Mouse (Mus musculus) lung, adult 2 months (tissue): ENCODE results near the gene Elf1. TPM values are rescaled to one million over a fixed set of nuclear protein-coding genes. Genes with fewer than 3 reads are reported as not detected.
"Not testable (repeated sequence)": the region's sequence is repeated elsewhere in the genome, so short reads cannot be mapped to it uniquely, and the experiment has no call there.

Source experiments
- DNase-seq: peaks from one replicate; pipeline ENCODE4 v3.0.0; 2022
- H3K4me1 ChIP-seq: fragments of 200-500 bp; 2 replicates; pipeline ENCODE4 v1.6.1; 2011; ENCODE audit warnings: low read length; ENCODE audit not compliant: control insufficient read depth, insufficient read depth
- H3K4me3 ChIP-seq: fragments of 200-500 bp; replicated peaks from 2 replicates; pipeline ENCODE3; 2011; ENCODE audit warnings: low read depth, mild to moderate bottlenecking, control low read depth, low read length; ENCODE audit errors: extremely low read depth
- CTCF ChIP-seq: fragments of 200-500 bp; IDR thresholded peaks from 2 replicates; pipeline ENCODE4 v1.5.1; 2011; ENCODE audit warnings: mild to moderate bottlenecking, low read length, control low read depth; ENCODE audit not compliant: insufficient read depth
- POLR2A ChIP-seq: fragments of 200-500 bp; IDR thresholded peaks from 2 replicates; pipeline ENCODE4 v1.6.1; 2011; ENCODE audit warnings: low read depth, mild to moderate bottlenecking, control low read depth, low read length, borderline replicate concordance; ENCODE audit errors: extremely low read depth
- WGBS: fragments of 180-500 bp; shearing (Covaris S2); methylation state at CpG from one replicate; pipeline ENCODE4 v1.1.7; 2018; 5-methylcytosine and 5-hydroxymethylcytosine counted together
- polyA plus RNA-seq: library from polyadenylated mRNA; depleted of rRNA; stranded (reverse); fragments of >200 nt; gene quantifications from 2 replicates; pipeline ENCODE4 v1.2.3, GENCODE M21; 2012; rRNA removed

Elf1 gene
- polyA plus RNA-seq = 16.9 and 20.9 TPM in 2 replicates

- peak; percentile 99 for DNase-seq
- WGBS = 1% methylated on average over 93 of the region's 96 CpGs
- Histone ChIP-seq H3K4me3 (peak within 1 kb of the TSS; percentile 91), H3K4me1 (peaks cover 10% of the 10 kb centered on the region)
- TF ChIP-seq POLR2A (peak; percentile 91), CTCF (no peak)
Observed at GRCm38 (mm10) chr14:79480624-79481338, at the start of gene Elf1. Gene Elf1 (plus strand): TSS chr14:79481194.

DNA sequence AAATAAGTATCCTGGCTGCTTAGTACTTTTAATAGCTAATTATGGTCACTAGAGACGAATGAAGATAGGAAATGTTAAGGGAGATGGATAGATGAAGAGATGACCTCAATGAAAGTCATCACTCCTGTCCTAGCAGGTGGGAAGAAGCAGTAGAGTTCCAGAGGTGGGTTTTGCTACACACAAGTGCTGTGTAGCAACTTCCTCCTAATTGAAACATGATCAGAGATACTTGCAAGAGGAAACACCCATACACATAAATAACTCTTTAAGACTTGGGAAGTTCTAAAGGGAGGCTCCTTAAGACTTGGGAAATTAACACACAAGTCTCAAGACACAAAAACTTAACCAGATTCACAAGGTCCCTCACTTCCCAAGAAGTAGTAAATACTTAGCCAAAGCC lies 46.9 kb upstream of the Elf1 start:
- Histone ChIP-seq H3K4me1 (no peaks in the 10 kb centered on the region), H3K4me3 (no peak overlapping the region)
- TF ChIP-seq CTCF (no peak), POLR2A (no peak)
- DNase-seq = no peak
- 55% methylated on average over 1 of the region's 1 CpGs for WGBS

- TF ChIP-seq POLR2A (no peak), CTCF (no peak)
- WGBS = 91% methylated on average over 2 of the region's 2 CpGs
- H3K4me3 ChIP-seq = no peak overlapping the region
- peaks cover 2% of the 10 kb centered on the region; the same call in 1 of the 2 replicates for H3K4me1 ChIP-seq
- no peak for DNase-seq
Observed at GRCm38 (mm10) chr14:79440655-79441054, 40.3 kb upstream of the Elf1 start.

DNA sequence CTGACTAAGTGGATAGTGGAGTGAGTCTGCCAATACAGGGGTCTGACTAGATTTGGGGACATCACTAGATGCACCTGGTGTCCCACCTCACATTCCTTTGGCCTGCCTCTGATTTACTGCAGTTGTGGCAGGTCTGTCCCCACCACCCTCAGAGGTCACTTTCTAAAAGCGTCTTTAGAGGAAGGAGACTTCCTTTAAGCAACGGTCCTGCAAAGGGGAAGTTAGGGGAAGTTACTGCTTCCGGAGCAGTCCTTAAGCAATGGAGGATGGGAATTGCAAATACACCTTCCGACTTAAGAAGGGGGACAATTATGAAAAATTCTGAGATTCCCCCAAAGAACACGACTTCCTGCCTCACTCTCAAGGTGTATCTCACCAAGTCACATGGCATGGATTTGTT lies 39.6 kb upstream of the Elf1 start:
- WGBS = 45% methylated on average over 5 of the region's 5 CpGs
- DNase-seq = no peak
- Histone ChIP-seq H3K4me1 (peaks cover 2% of the 10 kb centered on the region; the same call in 1 of the 2 replicates), H3K4me3 (no peak overlapping the region)
- no peak for TF ChIP-seq POLR2A
- TF ChIP-seq CTCF = no peak

DNA sequence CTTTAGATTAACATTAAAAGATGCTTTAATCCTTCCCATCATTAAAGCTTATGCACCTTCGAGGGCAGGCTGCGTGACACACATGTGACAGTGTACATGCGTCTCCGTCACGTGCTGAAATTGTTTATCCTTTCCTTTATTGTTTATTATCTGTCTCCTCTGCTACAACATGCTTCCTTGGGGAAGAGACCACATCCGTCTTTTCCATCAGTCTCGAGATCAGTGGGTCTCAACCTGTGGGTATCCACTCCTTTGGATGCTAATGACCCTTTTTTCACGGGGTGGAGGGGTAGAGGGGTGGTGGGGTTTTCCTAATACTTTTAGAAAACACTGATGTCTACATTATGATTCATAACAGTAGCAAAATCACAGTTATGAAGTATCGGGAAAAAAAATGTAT lies 36.4 kb upstream of the Elf1 start:
- WGBS = 71% methylated on average over 9 of the region's 9 CpGs
- no peak for DNase-seq
- TF ChIP-seq CTCF (no peak), POLR2A (no peak)
- Histone ChIP-seq H3K4me1 (peaks cover 2% of the 10 kb centered on the region; the same call in 1 of the 2 replicates), H3K4me3 (no peak overlapping the region)

DNA sequence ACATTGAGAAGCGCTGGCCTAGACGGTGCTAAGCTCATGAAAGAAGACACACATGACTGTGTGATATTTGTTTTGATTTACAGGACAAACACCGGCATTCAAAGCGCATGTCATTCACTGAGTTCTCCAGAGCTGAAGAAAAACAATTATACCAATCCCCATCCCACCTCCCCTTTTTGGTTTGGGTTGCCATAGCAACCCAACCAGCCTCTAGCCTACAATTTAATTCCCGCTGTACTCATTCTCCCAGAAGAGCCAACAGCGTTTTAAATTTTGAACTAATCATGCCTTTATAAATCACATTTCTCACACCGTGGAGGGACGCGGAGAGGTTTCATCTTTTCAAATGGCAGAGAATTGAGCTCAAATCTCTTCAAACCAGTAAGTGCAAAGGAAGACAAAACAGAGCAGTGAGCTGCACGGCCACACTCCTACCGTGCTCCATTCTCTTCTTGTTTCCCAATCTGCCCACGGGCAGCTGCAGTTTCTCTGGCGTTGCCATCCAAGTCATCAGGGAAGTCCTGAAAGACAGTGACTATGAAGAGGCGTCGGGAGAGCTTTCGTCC lies 35.9 kb upstream of the Elf1 start:
- Histone ChIP-seq H3K4me1 (peaks cover 2% of the 10 kb centered on the region; the same call in 1 of the 2 replicates), H3K4me3 (no peak overlapping the region)
- DNase-seq = no peak
- no peak for TF ChIP-seq POLR2A
- no peak for TF ChIP-seq CTCF
- WGBS = 70% methylated on average over 16 of the region's 16 CpGs

DNA sequence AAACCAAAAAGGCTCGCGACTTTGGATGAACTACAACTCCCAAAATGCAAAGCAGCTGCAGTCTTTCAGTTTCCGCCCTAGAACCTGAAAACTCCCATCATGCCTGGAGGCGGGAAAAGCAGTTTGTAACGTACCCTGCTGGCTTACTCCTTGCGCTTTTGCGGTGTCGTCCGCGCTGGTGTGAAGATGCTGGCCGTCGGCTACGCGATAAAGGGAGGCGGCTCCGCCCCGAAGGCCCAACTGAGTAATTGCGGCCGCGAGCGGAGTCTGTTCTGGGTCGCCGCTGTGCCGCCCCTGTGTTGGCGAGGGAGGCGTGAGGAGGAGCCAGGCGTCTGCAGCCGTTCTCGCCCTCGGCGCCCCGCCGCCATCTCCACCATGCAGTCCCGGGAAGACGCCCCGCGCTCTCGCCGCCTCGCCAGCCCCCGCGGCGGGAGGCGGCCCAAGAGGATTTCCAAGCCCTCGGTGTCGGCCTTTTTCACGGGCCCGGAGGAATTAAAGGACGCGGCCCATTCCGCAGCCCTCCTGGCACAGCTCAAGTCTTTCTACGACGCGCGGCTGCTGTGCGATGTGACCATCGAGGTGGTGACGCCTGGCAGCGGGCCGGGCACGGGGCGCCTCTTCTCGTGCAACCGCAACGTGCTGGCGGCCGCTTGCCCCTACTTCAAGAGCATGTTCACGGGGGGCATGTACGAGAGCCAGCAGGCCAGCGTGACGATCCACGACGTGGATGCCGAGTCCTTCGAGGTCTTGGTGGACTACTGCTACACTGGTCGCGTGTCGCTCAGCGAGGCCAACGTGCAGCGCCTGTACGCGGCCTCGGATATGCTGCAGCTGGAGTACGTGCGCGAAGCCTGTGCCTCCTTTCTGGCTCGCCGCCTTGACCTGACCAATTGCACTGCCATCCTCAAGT lies 29.1 kb upstream of the Elf1 start, which contains the start of gene Kbtbd6:
TSS of gene Kbtbd6 (plus strand) at position 155 of the 910 bp plus-strand sequence.
- WGBS = 14% methylated on average over 40 of the region's 89 CpGs
- peak within 1 kb of the TSS; percentile 98 for H3K4me3 ChIP-seq
- not testable (repeated sequence) for H3K4me1 ChIP-seq
- peak; percentile 68 for DNase-seq

GRCm38 (mm10) chr14:79452591-79452934 lies 28.4 kb upstream of the Elf1 start:
- not testable (repeated sequence) for H3K4me3 ChIP-seq, DNase-seq, H3K4me1 ChIP-seq
- 94% methylated on average over 8 of the region's 10 CpGs for WGBS

GRCm38 (mm10) chr14:79460401-79460800 lies 20.6 kb upstream of the Elf1 start:
- no peaks in the 10 kb centered on the region for H3K4me1 ChIP-seq
- no peak overlapping the region for H3K4me3 ChIP-seq
- 79% methylated on average over 1 of the region's 1 CpGs for WGBS
- no peak for TF ChIP-seq CTCF
- no peak for DNase-seq

DNA sequence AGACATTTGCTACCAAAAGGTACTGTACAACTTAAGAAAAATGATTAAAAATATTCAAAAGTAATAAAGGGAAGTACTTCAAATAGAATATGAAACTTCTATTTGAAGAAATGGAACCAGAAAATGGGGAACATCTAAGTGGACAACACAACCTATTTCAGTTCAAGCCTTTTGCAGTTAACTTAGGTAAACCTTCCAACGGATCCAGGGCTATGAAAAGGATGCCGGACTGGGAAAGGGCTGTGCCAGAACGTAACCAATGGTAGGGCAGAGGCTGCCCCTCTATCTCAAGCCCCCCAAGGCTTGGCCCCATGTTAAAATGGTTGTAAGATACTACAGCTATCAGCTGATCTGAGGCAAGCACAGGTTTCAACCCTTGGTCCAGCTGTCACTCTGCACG lies 20.0 kb upstream of the Elf1 start:
- DNase-seq = no peak
- H3K4me1 ChIP-seq = no peaks in the 10 kb centered on the region
- TF ChIP-seq POLR2A = no peak
- no peak for TF ChIP-seq CTCF
- 89% methylated on average over 4 of the region's 4 CpGs for WGBS
- no peak overlapping the region for H3K4me3 ChIP-seq
